Mouse (Mus musculus) neural tube, postnatal 0 days (tissue): ENCODE measurements around the gene Anp32a. TPM values are rescaled to one million over a fixed set of nuclear protein-coding genes. Genes with fewer than 3 reads are reported as not detected.

Experiments used
- polyA plus RNA-seq: library from polyadenylated mRNA; unstranded; fragments of >200 nt; fragmentation: Nextera tagmentation; extraction: Ambion mirVana; gene quantifications from 2 replicates; pipeline ENCODE4 v1.2.1, GENCODE M21; 2015

Anp32a gene
- polyA plus RNA-seq, result 98.8 and 99.7 TPM in 2 replicates

GRCm38 (mm10) chr9:62341123-62341486, at the start of gene Anp32a:
TSS of gene Anp32a (plus strand) at chr9:62341293.

Other genes with a start within 250 kb of the Anp32a start
- gene Glce, start 218.6 kb upstream of the Anp32a start, polyA plus RNA-seq, result 15.3 and 18.0 TPM in 2 replicates
- gene Spesp1, start 59.1 kb upstream of the Anp32a start, polyA plus RNA-seq, result not detected in 2 replicates
- gene Coro2b, start 195.8 kb downstream of the Anp32a start, polyA plus RNA-seq, result 28.2 and 30.0 TPM in 2 replicates